Mouse (Mus musculus) liver, embryonic 14.5 days (tissue): ENCODE measurements around the gene Tbx6.

Experiments used
- CTCF ChIP-seq: IDR thresholded peaks from 2 replicates; pipeline ENCODE4 v1.5.1; 2016; ENCODE audit warnings: antibody characterized with exemption, low read depth, control low read depth
- EP300 ChIP-seq: IDR thresholded peaks from 2 replicates; pipeline ENCODE4 v1.6.1; 2016; ENCODE audit warnings: antibody characterized with exemption, low read depth

DNA sequence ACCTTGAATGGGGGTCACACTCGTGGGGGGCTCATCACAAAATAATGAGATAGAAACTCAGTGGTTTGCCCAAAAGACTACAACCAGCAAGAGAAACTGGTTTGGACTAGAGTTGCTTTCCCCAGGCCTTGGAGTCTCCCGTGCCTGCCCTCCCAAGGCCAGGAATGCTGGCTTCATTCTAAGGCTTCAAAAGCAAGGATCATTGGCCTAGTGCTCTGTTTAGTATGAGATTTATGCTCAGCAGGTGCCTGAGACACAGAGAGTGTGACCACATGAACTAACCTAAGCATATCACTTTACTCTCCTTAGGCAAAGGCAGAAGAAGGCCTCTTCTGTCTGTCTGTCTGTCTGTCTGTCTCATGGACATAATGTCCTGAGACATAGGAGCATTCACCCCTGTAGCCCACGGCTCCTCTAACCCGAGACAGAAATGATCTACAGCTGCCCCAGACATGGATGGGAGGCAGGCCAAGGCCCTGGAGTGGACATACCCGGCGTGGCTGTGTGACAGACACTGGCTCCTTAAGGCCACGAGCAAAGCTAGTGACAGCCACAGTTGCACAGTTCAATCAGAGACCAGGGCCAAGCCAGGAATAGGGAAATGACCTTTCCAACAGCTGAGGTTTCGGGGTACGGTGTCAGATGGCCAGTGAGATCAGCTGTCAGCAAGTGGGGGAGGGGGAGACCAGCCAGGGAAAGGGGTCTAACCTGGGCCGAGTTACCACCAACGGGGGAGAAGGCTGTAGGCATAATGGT is 21.0 kb downstream of the Tbx6 start:
- TF ChIP-seq EP300: no peak
- TF ChIP-seq CTCF: no peak
